Mouse (Mus musculus): ENCODE measurements at regions not wholly inside any gene's neighbourhood (a gene's known extent, or its start where the extent isn't known, plus 50 kb on each side); places are given as distances from the start of the nearest gene placed in this dataset.
"Not testable (repeated sequence)": the region's sequence is repeated elsewhere in the genome, so short reads cannot be mapped to it uniquely, and the experiment has no call there.

- DNase-seq (ENCODE audit: low spot score in 2 of 2) = no peak
Observed at GRCm38 (mm10) chr2:78600753-78601152, 267.2 kb upstream of the Ube2e3 start.

GRCm38 (mm10) chr2:78598039-78598438 is 269.9 kb upstream of the Ube2e3 start:
- DNase-seq (ENCODE audit: low spot score in 2 of 2) = no peak

- no peak for DNase-seq (ENCODE audit: low spot score in 2 of 2)
Observed at GRCm38 (mm10) chr2:78596251-78596650, 271.7 kb upstream of the Ube2e3 start.

- no peak for DNase-seq (ENCODE audit: low spot score in 2 of 2)
Observed at GRCm38 (mm10) chr2:78580013-78580412, 287.9 kb upstream of the Ube2e3 start.

- DNase-seq (ENCODE audit: low spot score in 2 of 2) = no peak
Observed at GRCm38 (mm10) chr2:78572492-78572891, 295.4 kb upstream of the Ube2e3 start.

GRCm38 (mm10) chr2:78558128-78558527 is 309.8 kb upstream of the Ube2e3 start:
- DNase-seq (ENCODE audit: low spot score in 2 of 2) = no peak

- DNase-seq (ENCODE audit: low spot score in 2 of 2) = no peak
Observed at GRCm38 (mm10) chr2:78551085-78551484, 316.8 kb upstream of the Ube2e3 start.

- DNase-seq (ENCODE audit: low spot score in 2 of 2) = no peak
Observed at GRCm38 (mm10) chr2:78548683-78549467, 319.0 kb upstream of the Ube2e3 start.

- DNase-seq (ENCODE audit: low spot score in 2 of 2) = no peak
Observed at GRCm38 (mm10) chr2:78547286-78547685, 320.6 kb upstream of the Ube2e3 start.

GRCm38 (mm10) chr2:78540422-78540821 is 327.5 kb upstream of the Ube2e3 start:
- no peak for DNase-seq (ENCODE audit: low spot score in 2 of 2)

GRCm38 (mm10) chr2:78539592-78540300 is 328.2 kb upstream of the Ube2e3 start:
- DNase-seq (ENCODE audit: low spot score in 2 of 2) = no peak

- no peak for DNase-seq (ENCODE audit: low spot score in 2 of 2)
Observed at GRCm38 (mm10) chr2:78537574-78537973, 330.4 kb upstream of the Ube2e3 start.

GRCm38 (mm10) chr2:78533881-78534280 is 334.0 kb upstream of the Ube2e3 start:
- not testable (repeated sequence) for DNase-seq (ENCODE audit: low spot score in 2 of 2)

- no peak for DNase-seq (ENCODE audit: low spot score in 2 of 2)
Observed at GRCm38 (mm10) chr2:78530535-78530934, 337.4 kb upstream of the Ube2e3 start.

GRCm38 (mm10) chr2:78520258-78521023 is 347.5 kb upstream of the Ube2e3 start:
- DNase-seq (ENCODE audit: low spot score in 2 of 2) = no peak

- DNase-seq (ENCODE audit: low spot score in 2 of 2) = no peak
Observed at GRCm38 (mm10) chr2:78493115-78493514, 374.8 kb upstream of the Ube2e3 start.

- DNase-seq (ENCODE audit: low spot score in 2 of 2) = no peak
Observed at GRCm38 (mm10) chr2:78480036-78480435, 387.9 kb upstream of the Ube2e3 start.

- DNase-seq (ENCODE audit: low spot score in 2 of 2) = no peak
Observed at GRCm38 (mm10) chr2:78459444-78459843, 408.5 kb upstream of the Ube2e3 start.

GRCm38 (mm10) chr2:78453411-78453810 is 414.5 kb upstream of the Ube2e3 start:
- DNase-seq (ENCODE audit: low spot score in 2 of 2) = no peak

- DNase-seq (ENCODE audit: low spot score in 2 of 2) = no peak
Observed at GRCm38 (mm10) chr2:78436816-78437215, 431.1 kb upstream of the Ube2e3 start.

- DNase-seq (ENCODE audit: low spot score in 2 of 2) = no peak
Observed at GRCm38 (mm10) chr2:78435071-78435470, 432.9 kb upstream of the Ube2e3 start.

- DNase-seq (ENCODE audit: low spot score in 2 of 2) = no peak
Observed at GRCm38 (mm10) chr2:78427659-78428336, 440.1 kb upstream of the Ube2e3 start.
